Mouse (Mus musculus) G1E (cell line): ENCODE results near the gene Naa50.

Experiments
- CTCF ChIP-seq: IDR thresholded peaks from 2 replicates; pipeline ENCODE4 v1.5.1; 2012; ENCODE audit warnings: low read depth, low read length, inconsistent platforms, mixed read lengths
- GATA2 ChIP-seq: IDR thresholded peaks from 2 replicates; pipeline ENCODE4 v1.6.1; 2012; ENCODE audit warnings: low read depth, low read length, inconsistent platforms, borderline replicate concordance

- TF ChIP-seq CTCF: no peak
- TF ChIP-seq GATA2: no peak
These were observed 24.2 kb downstream of the Naa50 start for GRCm38 (mm10) chr16:44163831-44164230.
